Mouse (Mus musculus) brain, embryonic 14.5 days (tissue): Measurements from ENCODE around the gene Ndnf.

ENCODE experiments used
- CTCF ChIP-seq: fragments of 200-500 bp; IDR thresholded peaks from 2 replicates; pipeline ENCODE4 v1.5.1; 2012; ENCODE audit warnings: inconsistent platforms, mild to moderate bottlenecking, moderate library complexity, borderline replicate concordance; ENCODE audit not compliant: insufficient read depth, insufficient read length; ENCODE audit errors: extremely low read depth
- POLR2A ChIP-seq: fragments of 200-500 bp; IDR thresholded peaks from 2 replicates; pipeline ENCODE4 v1.6.1; 2012; ENCODE audit warnings: mild to moderate bottlenecking, inconsistent platforms, borderline replicate concordance; ENCODE audit not compliant: poor library complexity, insufficient read depth, insufficient read length, severe bottlenecking; ENCODE audit errors: extremely low read depth

DNA sequence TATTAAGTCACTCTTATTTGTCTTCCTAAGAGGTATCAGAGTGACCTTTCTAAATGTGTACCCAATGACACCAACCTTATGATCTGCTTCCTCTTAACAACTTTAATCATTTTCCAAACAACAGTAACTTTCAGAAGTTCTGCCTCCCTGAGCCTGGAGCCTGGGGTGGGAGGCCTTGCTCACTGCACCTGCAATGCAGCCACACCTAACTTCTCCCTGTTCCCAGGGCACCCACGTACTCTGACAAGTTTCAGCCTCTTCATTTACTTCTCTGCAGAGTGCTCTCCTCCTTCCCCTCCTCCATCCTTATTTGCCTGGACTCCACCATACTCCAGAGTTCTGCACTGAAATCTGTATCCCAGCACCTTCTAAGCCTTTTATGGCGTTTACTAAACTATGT is 1.4 kb upstream of the Ndnf start:
- TF ChIP-seq CTCF, result no peak
- TF ChIP-seq POLR2A, result no peak
